Mouse (Mus musculus): ENCODE data around the gene Klhl18. TPM values are rescaled to one million over a fixed set of nuclear protein-coding genes. Genes with fewer than 3 reads are reported as not detected.
A peak's percentile ranks its signal among the peaks of the same experiment; 100 is the strongest.
"Not testable (repeated sequence)": the region's sequence is repeated elsewhere in the genome, so short reads cannot be mapped to it uniquely, and the experiment has no call there.

Klhl18 gene
- polyA plus RNA-seq, 1 experiment from 2014 or later, result 8.4 TPM

GRCm38 (mm10) chr9:110390843-110391242 lies 85.7 kb downstream of the Klhl18 start:
- no peak overlapping the region for H3K4me2 ChIP-seq
- WGBS, result 76% methylated on average over 3 of the region's 3 CpGs
- H3K27ac ChIP-seq (replicated peaks), result no peak overlapping the region
- H3K27me3 ChIP-seq (replicated peaks), result no peaks in the 10 kb centered on the region
- no peaks in the 10 kb centered on the region for H3K9me3 ChIP-seq
- no peak overlapping the region for H3K9ac ChIP-seq
- peaks cover 97% of the 10 kb centered on the region for H3K36me3 ChIP-seq
- no peak overlapping the region for H3K4me3 ChIP-seq
- ATAC-seq (ENCODE audit: extremely low read depth, insufficient number of reproducible peaks, low FRiP score, low TSS enrichment), result no peak
- no peaks in the 10 kb centered on the region for H3K4me1 ChIP-seq

DNA sequence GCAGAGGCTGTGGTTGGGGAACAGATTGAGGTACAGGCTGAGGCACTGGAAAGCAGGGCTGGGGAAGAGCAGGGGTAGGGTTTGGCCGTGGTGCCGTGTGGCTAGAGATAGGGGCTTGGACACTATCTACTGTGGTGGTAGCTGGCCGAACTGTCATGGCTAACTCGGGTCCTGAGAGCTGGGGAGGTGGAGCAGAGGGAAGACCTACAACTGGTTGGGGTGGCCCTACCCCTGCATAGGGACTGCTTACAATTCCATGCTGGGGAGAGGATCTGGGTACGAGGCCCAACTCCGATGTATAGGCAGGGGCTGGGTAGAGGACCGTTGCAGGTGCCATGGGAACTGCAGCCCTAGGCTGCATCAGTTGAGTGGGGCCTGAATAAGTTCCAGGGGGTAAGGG lies 88.5 kb downstream of the Klhl18 start:
- WGBS, result 85% methylated on average over 7 of the region's 7 CpGs
- ATAC-seq (ENCODE audit: extremely low read depth, insufficient number of reproducible peaks, low FRiP score, low TSS enrichment), result no peak
- no peak overlapping the region for H3K4me2 ChIP-seq

GRCm38 (mm10) chr9:110384369-110384929 lies 92.0 kb downstream of the Klhl18 start:
- ATAC-seq (ENCODE audit: extremely low read depth, insufficient number of reproducible peaks, low FRiP score, low TSS enrichment), result no peak
- H3K9ac ChIP-seq, result no peak overlapping the region
- no peaks in the 10 kb centered on the region for H3K9me3 ChIP-seq
- H3K4me1 ChIP-seq, result peaks cover 10% of the 10 kb centered on the region
- H3K4me2 ChIP-seq, result no peak overlapping the region
- 0 out of 2 replicates have a peak, but pooled peaks cover 3% of the 10 kb centered on the region for H3K27me3 ChIP-seq (replicated peaks)
- H3K4me3 ChIP-seq, result no peak overlapping the region
- 84% methylated on average over 7 of the region's 7 CpGs for WGBS
- no peak overlapping the region for H3K27ac ChIP-seq (replicated peaks)
- H3K36me3 ChIP-seq, result peaks cover 88% of the 10 kb centered on the region

More for the DNA sequence above, 88.5 kb downstream of the Klhl18 start:
- H3K27ac ChIP-seq (replicated peaks), result no peak overlapping the region
- H3K9me3 ChIP-seq, result no peaks in the 10 kb centered on the region
- H3K36me3 ChIP-seq, result peaks cover 100% of the 10 kb centered on the region
- H3K4me1 ChIP-seq, result no peaks in the 10 kb centered on the region
- H3K27me3 ChIP-seq (replicated peaks), result no peaks in the 10 kb centered on the region
- no peak overlapping the region for H3K4me3 ChIP-seq
- no peak overlapping the region for H3K9ac ChIP-seq

DNA sequence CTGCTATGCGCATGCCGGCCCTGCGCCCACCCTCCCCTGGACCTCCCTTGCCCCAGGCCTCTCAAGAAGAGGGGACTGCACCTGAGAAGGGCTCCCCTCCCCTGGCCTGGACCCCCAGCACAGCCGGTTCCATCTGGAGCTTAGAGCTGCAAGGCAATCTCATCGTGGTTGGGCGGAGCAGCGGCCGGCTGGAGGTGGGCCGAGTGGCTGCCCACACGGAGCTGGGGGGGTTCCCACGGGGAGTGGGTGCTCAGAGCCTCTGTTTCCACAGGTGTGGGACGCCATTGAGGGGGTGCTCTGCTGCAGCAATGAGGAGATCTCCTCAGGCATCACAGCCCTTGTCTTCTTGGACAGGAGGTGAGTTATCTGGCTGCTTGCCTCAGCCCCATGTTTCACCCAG lies 95.2 kb downstream of the Klhl18 start:
- Histone ChIP-seq H3K9ac (no peak overlapping the region), H3K36me3 (peaks cover 86% of the 10 kb centered on the region), H3K27ac (replicated peaks) (no peak overlapping the region), H3K4me2 (peak overlapping the region; percentile 61; the same call in 1 of the 2 replicates), H3K9me3 (no peaks in the 10 kb centered on the region), H3K4me3 (no peak overlapping the region), H3K4me1 (peaks cover 10% of the 10 kb centered on the region), H3K27me3 (replicated peaks) (0 out of 2 replicates have a peak, but pooled peaks cover 3% of the 10 kb centered on the region)
- 76% methylated on average over 12 of the region's 12 CpGs for WGBS
- ATAC-seq (ENCODE audit: extremely low read depth, insufficient number of reproducible peaks, low FRiP score, low TSS enrichment), result no peak

- 22% methylated on average over 21 of the region's 21 CpGs for WGBS
- peaks cover 85% of the 10 kb centered on the region for H3K36me3 ChIP-seq
- H3K4me3 ChIP-seq, result peak overlapping the region; percentile 30
Observed at GRCm38 (mm10) chr9:110380662-110381061, 95.8 kb downstream of the Klhl18 start.

DNA sequence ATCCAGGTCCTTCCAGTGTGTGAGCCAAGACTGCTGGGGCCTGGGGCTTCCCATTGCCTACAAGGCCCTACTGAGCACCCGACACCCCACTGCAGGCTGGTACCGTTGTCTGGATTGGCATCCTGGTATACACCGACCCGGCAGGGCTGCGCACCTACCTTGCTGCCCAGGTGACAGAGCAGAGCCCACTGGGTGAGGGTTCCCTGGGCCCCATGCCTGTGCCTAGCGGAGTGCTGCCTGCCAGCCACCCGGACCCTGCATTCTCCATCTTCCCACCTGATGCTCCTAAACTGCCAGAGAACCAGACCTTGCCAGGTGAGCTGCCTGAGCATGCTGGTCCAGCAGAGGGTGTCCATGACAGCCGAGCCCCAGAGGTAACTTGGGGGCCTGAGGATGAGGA lies 97.1 kb downstream of the Klhl18 start:
- H3K36me3 ChIP-seq, result peaks cover 78% of the 10 kb centered on the region
- peaks cover 10% of the 10 kb centered on the region for H3K4me1 ChIP-seq
- H3K4me3 ChIP-seq, result no peak overlapping the region
- H3K4me2 ChIP-seq, result no peak overlapping the region
- H3K27ac ChIP-seq (replicated peaks), result no peak overlapping the region
- H3K9ac ChIP-seq, result no peak overlapping the region
- WGBS, result 91% methylated on average over 8 of the region's 8 CpGs
- no peak for ATAC-seq (ENCODE audit: extremely low read depth, insufficient number of reproducible peaks, low FRiP score, low TSS enrichment)
- no peaks in the 10 kb centered on the region for H3K9me3 ChIP-seq
- H3K27me3 ChIP-seq (replicated peaks), result 0 out of 2 replicates have a peak, but pooled peaks cover 3% of the 10 kb centered on the region

More at GRCm38 (mm10) chr9:110380662-110381061, 95.8 kb downstream of the Klhl18 start:
- Histone ChIP-seq H3K4me2 (peak overlapping the region; percentile 61), H3K4me1 (peaks cover 10% of the 10 kb centered on the region), H3K9me3 (no peaks in the 10 kb centered on the region), H3K27ac (replicated peaks) (no peak overlapping the region), H3K27me3 (replicated peaks) (0 out of 2 replicates have a peak, but pooled peaks cover 3% of the 10 kb centered on the region), H3K9ac (peak overlapping the region; percentile 50; the same call in 1 of the 2 replicates)
- ATAC-seq (ENCODE audit: extremely low read depth, insufficient number of reproducible peaks, low FRiP score, low TSS enrichment), result no peak

DNA sequence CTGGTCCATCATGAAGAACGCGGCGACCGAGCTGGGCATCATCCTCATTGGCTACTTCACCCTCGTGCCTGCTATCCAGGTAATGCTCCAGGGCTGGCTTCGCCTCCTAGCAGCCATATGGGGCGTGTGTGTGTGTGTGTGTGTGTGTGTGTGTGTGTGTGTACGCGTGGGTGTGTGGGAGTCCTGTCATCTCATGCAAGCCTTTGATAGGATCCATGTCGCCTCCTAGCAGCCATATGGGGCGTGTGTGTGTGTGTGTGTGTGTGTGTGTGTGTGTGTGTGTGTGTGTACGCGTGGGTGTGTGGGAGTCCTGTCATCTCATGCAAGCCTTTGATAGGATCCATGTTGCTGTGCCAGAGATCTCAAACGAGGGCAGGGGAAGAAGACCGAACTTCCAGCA lies 98.8 kb downstream of the Klhl18 start:
- H3K36me3 ChIP-seq, result peaks cover 78% of the 10 kb centered on the region
- not testable (repeated sequence) for H3K27ac ChIP-seq (replicated peaks)
- 75% methylated on average over 12 of the region's 15 CpGs for whole genome bisulfite sequencing

More for the DNA sequence above, 98.8 kb downstream of the Klhl18 start:
- H3K4me2 ChIP-seq; H3K4me1 ChIP-seq; H3K9me3 ChIP-seq; H3K9ac ChIP-seq; H3K4me3 ChIP-seq; ATAC-seq (ENCODE audit: extremely low read depth, insufficient number of reproducible peaks, low FRiP score, low TSS enrichment); H3K27me3 ChIP-seq (replicated peaks): not testable (repeated sequence)

Other genes starting within 250 kb of the Klhl18 start
- gene Cspg5, start 232.9 kb downstream of the Klhl18 start, polyA plus RNA-seq (2015; fragmentation: Nextera tagmentation; extraction: Ambion mirVana), result 2.3 and 2.7 TPM in 2 replicates
- 17.2 and 17.6 TPM in 2 replicates for gene Elp6, start 171.5 kb downstream of the Klhl18 start, polyA plus RNA-seq (2015; fragmentation: Nextera tagmentation; extraction: Ambion mirVana)
- 18.2 and 19.9 TPM in 2 replicates for gene Scap, start 143.4 kb downstream of the Klhl18 start, polyA plus RNA-seq (2015; fragmentation: Nextera tagmentation; extraction: Ambion mirVana)
- 13.1 and 15.4 TPM in 2 replicates for gene Ptpn23, start 68.5 kb downstream of the Klhl18 start, polyA plus RNA-seq (2015; fragmentation: Nextera tagmentation; extraction: Ambion mirVana)
- 1.8 and 2.9 TPM in 2 replicates for gene Ngp, start 56.9 kb downstream of the Klhl18 start, polyA plus RNA-seq (2015; fragmentation: Nextera tagmentation; extraction: Ambion mirVana)
- gene Kif9, start 264 bp upstream of the Klhl18 start, polyA plus RNA-seq (2015; fragmentation: Nextera tagmentation; extraction: Ambion mirVana), result 0.38 and 0.51 TPM in 2 replicates
- gene Setd2, start 55.9 kb upstream of the Klhl18 start, polyA plus RNA-seq (2015; fragmentation: Nextera tagmentation; extraction: Ambion mirVana), result 19.1 and 20.7 TPM in 2 replicates
- 23.4 and 25.6 TPM in 2 replicates for gene Nradd, start 147.8 kb upstream of the Klhl18 start, polyA plus RNA-seq (2015; fragmentation: Nextera tagmentation; extraction: Ambion mirVana)
- 1.3 and 1.8 TPM in 2 replicates for gene Nbeal2, start 177.5 kb upstream of the Klhl18 start, polyA plus RNA-seq (2015; fragmentation: Nextera tagmentation; extraction: Ambion mirVana)
- 119 and 136 TPM in 2 replicates for gene Ccdc12, start 179.8 kb upstream of the Klhl18 start, polyA plus RNA-seq (2015; fragmentation: Nextera tagmentation; extraction: Ambion mirVana)